Mouse (Mus musculus) kidney, embryonic 14.5 days (tissue): ENCODE results near the gene Myrip. TPM values are rescaled to one million over a fixed set of nuclear protein-coding genes. Genes with fewer than 3 reads are reported as not detected.

Source experiments
- ATAC-seq: fragments of 200-750 bp; cut with Nextera tagmentation; 2 replicates; pipeline ENCODE4 v1.8.0; 2017; ENCODE audit warnings: moderate number of reproducible peaks, mild to moderate bottlenecking, moderate TSS enrichment, moderate library complexity; ENCODE audit not compliant: low FRiP score, low TSS enrichment
- H3K27ac ChIP-seq: fragments of 300-500 bp; sonication (generic); 2 replicates; pipeline ENCODE4 v1.5.1; 2014; ENCODE audit warnings: low read depth, mild to moderate bottlenecking, low read length, moderate library complexity, mixed read lengths
- H3K27me3 ChIP-seq: fragments of 300-500 bp; sonication (generic); 2 replicates; pipeline ENCODE4 v1.6.1; 2014; ENCODE audit warnings: mild to moderate bottlenecking, low read length; ENCODE audit not compliant: control insufficient read depth, insufficient read depth
- H3K36me3 ChIP-seq: fragments of 300-500 bp; sonication (generic); 2 replicates; pipeline ENCODE4 v1.6.1; 2014; ENCODE audit warnings: low read length, mixed read lengths; ENCODE audit not compliant: control insufficient read depth, insufficient read depth
- H3K4me1 ChIP-seq: fragments of 300-500 bp; sonication (generic); 2 replicates; pipeline ENCODE4 v1.6.1; 2014; ENCODE audit warnings: low read length, mixed read lengths; ENCODE audit not compliant: control insufficient read depth, insufficient read depth
- H3K4me2 ChIP-seq: fragments of 300-500 bp; sonication (generic); replicated peaks from 2 replicates; pipeline ENCODE4 v1.6.1; 2014; ENCODE audit warnings: low read depth, mild to moderate bottlenecking, low read length
- H3K4me3 ChIP-seq: fragments of 300-500 bp; sonication (generic); 2 replicates; pipeline ENCODE4 v1.5.1; 2014; ENCODE audit warnings: mild to moderate bottlenecking, low read length
- H3K9ac ChIP-seq: fragments of 300-500 bp; sonication (generic); 2 replicates; pipeline ENCODE4 v1.6.1; 2014; ENCODE audit warnings: low read depth, mild to moderate bottlenecking, low read length, moderate library complexity
- H3K9me3 ChIP-seq: fragments of 300-500 bp; sonication (generic); 2 replicates; pipeline ENCODE4 v1.6.1; 2016; ENCODE audit warnings: low read length; ENCODE audit not compliant: control insufficient read depth
- WGBS: fragments of 180-500 bp; shearing (Covaris S2); extraction: QIAGEN DNeasy Blood & Tissue Kit; methylation state at CpG from one replicate; pipeline ENCODE4 v1.1.7; 2014; 5-methylcytosine and 5-hydroxymethylcytosine counted together
- polyA plus RNA-seq: library from polyadenylated mRNA; unstranded; fragments of >200 nt; fragmentation: Nextera tagmentation; extraction: Ambion mirVana; gene quantifications from 2 replicates; pipeline ENCODE4 v1.2.1, GENCODE M21; 2014

Myrip gene
- polyA plus RNA-seq, 1 experiment from 2014 or later, result 0.11 TPM

- Histone ChIP-seq H3K4me2 (no peak overlapping the region), H3K4me3 (no peak overlapping the region), H3K4me1 (0 out of 2 replicates have a peak, but pooled peaks cover 3% of the 10 kb centered on the region), H3K27me3 (no peaks in the 10 kb centered on the region), H3K9me3 (no peaks in the 10 kb centered on the region), H3K9ac (no peak overlapping the region), H3K36me3 (no peaks in the 10 kb centered on the region), H3K27ac (no peak overlapping the region)
- no peak for ATAC-seq
- 89% methylated on average over 6 of the region's 6 CpGs for WGBS
These were observed 60.3 kb downstream of the Myrip start for GRCm38 (mm10) chr9:120361656-120362055.

GRCm38 (mm10) chr9:120362684-120363083 lies 61.4 kb downstream of the Myrip start:
- Histone ChIP-seq H3K9me3 (no peaks in the 10 kb centered on the region), H3K4me1 (0 out of 2 replicates have a peak, but pooled peaks cover 3% of the 10 kb centered on the region), H3K4me2 (no peak overlapping the region), H3K4me3 (no peak overlapping the region), H3K36me3 (no peaks in the 10 kb centered on the region), H3K9ac (no peak overlapping the region), H3K27me3 (no peaks in the 10 kb centered on the region), H3K27ac (no peak overlapping the region)
- whole genome bisulfite sequencing, result 75% methylated on average over 3 of the region's 3 CpGs
- ATAC-seq, result no peak

- H3K4me3 ChIP-seq, result no peak overlapping the region
- 84% methylated on average over 19 of the region's 19 CpGs for WGBS
- no peaks in the 10 kb centered on the region for H3K36me3 ChIP-seq
- H3K27ac ChIP-seq, result no peak overlapping the region
- ATAC-seq, result no peak
- H3K9me3 ChIP-seq, result no peaks in the 10 kb centered on the region
- no peak overlapping the region for H3K4me2 ChIP-seq
- H3K4me1 ChIP-seq, result 0 out of 2 replicates have a peak, but pooled peaks cover 3% of the 10 kb centered on the region
- no peaks in the 10 kb centered on the region for H3K27me3 ChIP-seq
- H3K9ac ChIP-seq, result no peak overlapping the region
These were observed 63.5 kb downstream of the Myrip start for GRCm38 (mm10) chr9:120364653-120365283.

- Histone ChIP-seq H3K4me3 (no peak overlapping the region), H3K9ac (no peak overlapping the region), H3K4me1 (no peaks in the 10 kb centered on the region), H3K27me3 (no peaks in the 10 kb centered on the region), H3K27ac (no peak overlapping the region), H3K9me3 (no peaks in the 10 kb centered on the region), H3K4me2 (no peak overlapping the region), H3K36me3 (no peaks in the 10 kb centered on the region)
- 76% methylated on average over 1 of the region's 1 CpGs for WGBS
- no peak for ATAC-seq
These were observed 66.2 kb downstream of the Myrip start for GRCm38 (mm10) chr9:120367526-120367925.

- 85% methylated on average over 5 of the region's 5 CpGs for WGBS
- no peak overlapping the region for H3K4me3 ChIP-seq
- H3K4me1 ChIP-seq, result no peaks in the 10 kb centered on the region
- H3K27me3 ChIP-seq, result no peaks in the 10 kb centered on the region
- no peak overlapping the region for H3K9ac ChIP-seq
- no peak overlapping the region for H3K4me2 ChIP-seq
- ATAC-seq, result no peak
- no peak overlapping the region for H3K27ac ChIP-seq
- H3K9me3 ChIP-seq, result no peaks in the 10 kb centered on the region
- no peaks in the 10 kb centered on the region for H3K36me3 ChIP-seq
These were observed 70.3 kb downstream of the Myrip start for GRCm38 (mm10) chr9:120371633-120372032.

GRCm38 (mm10) chr9:120372347-120372746 lies 71.0 kb downstream of the Myrip start:
- ATAC-seq, result no peak
- Histone ChIP-seq H3K4me3 (no peak overlapping the region), H3K9me3 (no peaks in the 10 kb centered on the region), H3K27me3 (no peaks in the 10 kb centered on the region), H3K4me2 (no peak overlapping the region), H3K27ac (no peak overlapping the region), H3K4me1 (no peaks in the 10 kb centered on the region), H3K9ac (no peak overlapping the region), H3K36me3 (no peaks in the 10 kb centered on the region)
- 92% methylated on average over 6 of the region's 6 CpGs for WGBS

- Histone ChIP-seq H3K9me3 (no peaks in the 10 kb centered on the region), H3K9ac (no peak overlapping the region)
- no peak for ATAC-seq
These were observed 76.4 kb downstream of the Myrip start for GRCm38 (mm10) chr9:120377726-120378125.

GRCm38 (mm10) chr9:120395188-120395587 lies 93.9 kb downstream of the Myrip start:
- Histone ChIP-seq H3K4me3 (no peak overlapping the region), H3K9me3 (no peaks in the 10 kb centered on the region), H3K4me1 (no peaks in the 10 kb centered on the region), H3K27ac (no peak overlapping the region), H3K27me3 (no peaks in the 10 kb centered on the region), H3K4me2 (no peak overlapping the region), H3K9ac (no peak overlapping the region), H3K36me3 (no peaks in the 10 kb centered on the region)
- no peak for ATAC-seq
- 46% methylated on average over 9 of the region's 9 CpGs for WGBS

More at GRCm38 (mm10) chr9:120377726-120378125, 76.4 kb downstream of the Myrip start:
- 24% methylated on average over 11 of the region's 11 CpGs for WGBS
- no peaks in the 10 kb centered on the region for H3K4me1 ChIP-seq
- no peaks in the 10 kb centered on the region for H3K36me3 ChIP-seq
- H3K27ac ChIP-seq, result no peak overlapping the region
- H3K27me3 ChIP-seq, result no peaks in the 10 kb centered on the region
- H3K4me3 ChIP-seq, result no peak overlapping the region
- no peak overlapping the region for H3K4me2 ChIP-seq

- H3K4me1 ChIP-seq, result no peaks in the 10 kb centered on the region
- ATAC-seq, result no peak
- H3K9me3 ChIP-seq, result no peaks in the 10 kb centered on the region
- no peak overlapping the region for H3K4me2 ChIP-seq
- no peaks in the 10 kb centered on the region for H3K27me3 ChIP-seq
- no peak overlapping the region for H3K9ac ChIP-seq
- H3K36me3 ChIP-seq, result no peaks in the 10 kb centered on the region
- H3K27ac ChIP-seq, result no peak overlapping the region
- 87% methylated on average over 7 of the region's 7 CpGs for WGBS
- no peak overlapping the region for H3K4me3 ChIP-seq
These were observed 95.4 kb downstream of the Myrip start for GRCm38 (mm10) chr9:120396579-120397185.
